Mouse (Mus musculus): ENCODE data around the gene Gnb3. TPM values are rescaled to one million over a fixed set of nuclear protein-coding genes. Genes with fewer than 3 reads are reported as not detected.

Gnb3 gene
- polyA plus RNA-seq, 1 experiment, result not detected

- TF ChIP-seq CTCF (IDR thresholded peaks at IDR 0.05; ENCODE audit: low read depth, low read length) (peak; percentile 93), POLR2A (IDR thresholded peaks at IDR 0.05; ENCODE audit: insufficient read depth, low read length) (no peak), EP300 (IDR thresholded peaks at IDR 0.05; ENCODE audit: insufficient read depth, low read depth, low read length) (no peak)
- Histone ChIP-seq H3K4me3 (ENCODE audit: low read depth, low read length) (peak overlapping the region; percentile 28), H3K36me3 (ENCODE audit: control insufficient read depth, insufficient read depth, low read length, poor library complexity, severe bottlenecking) (no peaks in the 10 kb centered on the region), H3K27ac (ENCODE audit: insufficient read depth, low read length) (no peak overlapping the region), H3K9ac (ENCODE audit: low read depth, poor library complexity, severe bottlenecking) (no peak overlapping the region), H3K4me1 (ENCODE audit: control insufficient read depth, insufficient read depth, low read length) (peaks cover 19% of the 10 kb centered on the region), H3K9me3 (replicated peaks; ENCODE audit: control insufficient read depth, insufficient read depth, low read length, poor library complexity, severe bottlenecking) (no peaks in the 10 kb centered on the region), H3K27me3 (ENCODE audit: control insufficient read depth, insufficient read depth, low read length, poor library complexity, severe bottlenecking) (no peaks in the 10 kb centered on the region)
Observed at GRCm38 (mm10) chr6:124859725-124860124, 19.6 kb upstream of the Gnb3 start.

- Histone ChIP-seq H3K27me3 (ENCODE audit: control insufficient read depth, insufficient read depth, low read length, poor library complexity, severe bottlenecking) (no peaks in the 10 kb centered on the region), H3K4me3 (ENCODE audit: low read depth, low read length) (no peak overlapping the region), H3K36me3 (ENCODE audit: control insufficient read depth, insufficient read depth, low read length, poor library complexity, severe bottlenecking) (no peaks in the 10 kb centered on the region), H3K9ac (ENCODE audit: low read depth, poor library complexity, severe bottlenecking) (no peak overlapping the region), H3K27ac (ENCODE audit: insufficient read depth, low read length) (no peak overlapping the region), H3K4me1 (ENCODE audit: control insufficient read depth, insufficient read depth, low read length) (peaks cover 19% of the 10 kb centered on the region), H3K9me3 (replicated peaks; ENCODE audit: control insufficient read depth, insufficient read depth, low read length, poor library complexity, severe bottlenecking) (no peaks in the 10 kb centered on the region)
- TF ChIP-seq POLR2A (IDR thresholded peaks at IDR 0.05; ENCODE audit: insufficient read depth, low read length) (no peak), EP300 (IDR thresholded peaks at IDR 0.05; ENCODE audit: insufficient read depth, low read depth, low read length) (no peak), CTCF (IDR thresholded peaks at IDR 0.05; ENCODE audit: low read depth, low read length) (no peak)
Observed at GRCm38 (mm10) chr6:124858561-124859318, 18.7 kb upstream of the Gnb3 start.

GRCm38 (mm10) chr6:124857840-124858530 lies 17.9 kb upstream of the Gnb3 start:
- no peaks in the 10 kb centered on the region for H3K27me3 ChIP-seq (ENCODE audit: control insufficient read depth, insufficient read depth, low read length, poor library complexity, severe bottlenecking)

GRCm38 (mm10) chr6:124856916-124857839 lies 17.1 kb upstream of the Gnb3 start, which contains the start of gene P3h3:
P3h3 (minus strand) TSS chr6:124857752.
- no peaks in the 10 kb centered on the region for H3K27me3 ChIP-seq (ENCODE audit: control insufficient read depth, insufficient read depth, low read length, poor library complexity, severe bottlenecking)
- H3K36me3 ChIP-seq (ENCODE audit: control insufficient read depth, insufficient read depth, low read length, poor library complexity, severe bottlenecking), result no peaks in the 10 kb centered on the region
- peaks cover 19% of the 10 kb centered on the region for H3K4me1 ChIP-seq (ENCODE audit: control insufficient read depth, insufficient read depth, low read length)
- peak within 1 kb of the TSS; percentile 64 for H3K4me3 ChIP-seq (ENCODE audit: low read depth, low read length)
- H3K27ac ChIP-seq (ENCODE audit: insufficient read depth, low read length), result no peak within 1 kb of the TSS
- H3K9me3 ChIP-seq (replicated peaks; ENCODE audit: control insufficient read depth, insufficient read depth, low read length, poor library complexity, severe bottlenecking), result no peaks in the 10 kb centered on the region
- peak within 1 kb of the TSS; percentile 95 for H3K9ac ChIP-seq (ENCODE audit: low read depth, poor library complexity, severe bottlenecking)
- TF ChIP-seq POLR2A (IDR thresholded peaks at IDR 0.05; ENCODE audit: insufficient read depth, low read length) (no peak), CTCF (IDR thresholded peaks at IDR 0.05; ENCODE audit: low read depth, low read length) (peak; percentile 80), EP300 (IDR thresholded peaks at IDR 0.05; ENCODE audit: insufficient read depth, low read depth, low read length) (peak; percentile 59; the same call in 1 of the 2 replicates)

More at GRCm38 (mm10) chr6:124857840-124858530, 17.9 kb upstream of the Gnb3 start:
- Histone ChIP-seq H3K9ac (ENCODE audit: low read depth, poor library complexity, severe bottlenecking) (peak overlapping the region; percentile 95), H3K4me3 (ENCODE audit: low read depth, low read length) (peak overlapping the region; percentile 64), H3K9me3 (replicated peaks; ENCODE audit: control insufficient read depth, insufficient read depth, low read length, poor library complexity, severe bottlenecking) (no peaks in the 10 kb centered on the region), H3K27ac (ENCODE audit: insufficient read depth, low read length) (no peak overlapping the region), H3K4me1 (ENCODE audit: control insufficient read depth, insufficient read depth, low read length) (peaks cover 19% of the 10 kb centered on the region), H3K36me3 (ENCODE audit: control insufficient read depth, insufficient read depth, low read length, poor library complexity, severe bottlenecking) (no peaks in the 10 kb centered on the region)
- no peak for TF ChIP-seq EP300 (IDR thresholded peaks at IDR 0.05; ENCODE audit: insufficient read depth, low read depth, low read length)
- no peak for TF ChIP-seq CTCF (IDR thresholded peaks at IDR 0.05; ENCODE audit: low read depth, low read length)
- no peak for TF ChIP-seq POLR2A (IDR thresholded peaks at IDR 0.05; ENCODE audit: insufficient read depth, low read length)

GRCm38 (mm10) chr6:124856321-124856720 lies 16.2 kb upstream of the Gnb3 start:
- Histone ChIP-seq H3K4me1 (ENCODE audit: control insufficient read depth, insufficient read depth, low read length) (peaks cover 12% of the 10 kb centered on the region), H3K4me3 (ENCODE audit: low read depth, low read length) (peak overlapping the region; percentile 64), H3K36me3 (ENCODE audit: control insufficient read depth, insufficient read depth, low read length, poor library complexity, severe bottlenecking) (no peaks in the 10 kb centered on the region), H3K27ac (ENCODE audit: insufficient read depth, low read length) (no peak overlapping the region), H3K9me3 (replicated peaks; ENCODE audit: control insufficient read depth, insufficient read depth, low read length, poor library complexity, severe bottlenecking) (no peaks in the 10 kb centered on the region), H3K9ac (ENCODE audit: low read depth, poor library complexity, severe bottlenecking) (no peak overlapping the region), H3K27me3 (ENCODE audit: control insufficient read depth, insufficient read depth, low read length, poor library complexity, severe bottlenecking) (no peaks in the 10 kb centered on the region)
- TF ChIP-seq CTCF (IDR thresholded peaks at IDR 0.05; ENCODE audit: low read depth, low read length) (no peak), POLR2A (IDR thresholded peaks at IDR 0.05; ENCODE audit: insufficient read depth, low read length) (no peak), EP300 (IDR thresholded peaks at IDR 0.05; ENCODE audit: insufficient read depth, low read depth, low read length) (no peak)

Data from ES-Bruce4 (cell line).